Mouse (Mus musculus): ENCODE results near the gene Plekhg5. TPM values are rescaled to one million over a fixed set of nuclear protein-coding genes. Genes with fewer than 3 reads are reported as not detected.

Gene Plekhg5
- polyA plus RNA-seq, 1 experiment, result 65.8 TPM

DNA sequence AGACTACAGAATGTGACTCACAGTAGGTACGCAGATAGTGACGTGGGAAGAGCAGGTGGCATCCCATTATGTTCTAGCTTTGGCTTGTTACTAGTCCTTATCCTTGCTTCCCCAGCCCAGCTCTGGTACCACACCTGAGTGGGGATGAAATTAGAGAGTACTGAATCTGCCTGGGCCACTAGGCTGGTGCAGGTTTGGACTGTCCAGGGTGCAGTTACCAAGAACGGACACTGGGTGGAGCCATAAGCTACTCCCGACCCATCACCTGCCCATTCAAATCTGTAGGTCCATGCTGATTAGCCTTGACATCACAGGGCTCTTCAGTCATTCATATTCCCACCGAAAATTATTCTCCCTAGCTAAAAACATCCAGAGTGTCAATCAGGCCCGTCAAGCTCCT lies 68.1 kb downstream of the Plekhg5 start:
- Histone ChIP-seq H3K36me3 (ENCODE audit: control insufficient read depth, insufficient read depth) (no peaks in the 10 kb centered on the region), H3K4me3 (no peak overlapping the region), H3K27me3 (ENCODE audit: control insufficient read depth, insufficient read depth, insufficient read length) (peaks cover 19% of the 10 kb centered on the region), H3K4me2 (ENCODE audit: low read depth) (no peak overlapping the region), H3ac (ENCODE audit: control insufficient read depth, insufficient read length) (no peak overlapping the region), H3K79me2 (ENCODE audit: control insufficient read depth, insufficient read depth) (no peaks in the 10 kb centered on the region)
- no peak for TF ChIP-seq MAX (IDR thresholded peaks at IDR 0.05; ENCODE audit: low read depth)
- peak in 1 of 3 experiments; percentile 15 for TF ChIP-seq MYOD1 (IDR thresholded peaks at IDR 0.05; ENCODE audit: control insufficient read depth in 1 of 3, insufficient read length in 2 of 3, low read depth in 2 of 3)

DNA sequence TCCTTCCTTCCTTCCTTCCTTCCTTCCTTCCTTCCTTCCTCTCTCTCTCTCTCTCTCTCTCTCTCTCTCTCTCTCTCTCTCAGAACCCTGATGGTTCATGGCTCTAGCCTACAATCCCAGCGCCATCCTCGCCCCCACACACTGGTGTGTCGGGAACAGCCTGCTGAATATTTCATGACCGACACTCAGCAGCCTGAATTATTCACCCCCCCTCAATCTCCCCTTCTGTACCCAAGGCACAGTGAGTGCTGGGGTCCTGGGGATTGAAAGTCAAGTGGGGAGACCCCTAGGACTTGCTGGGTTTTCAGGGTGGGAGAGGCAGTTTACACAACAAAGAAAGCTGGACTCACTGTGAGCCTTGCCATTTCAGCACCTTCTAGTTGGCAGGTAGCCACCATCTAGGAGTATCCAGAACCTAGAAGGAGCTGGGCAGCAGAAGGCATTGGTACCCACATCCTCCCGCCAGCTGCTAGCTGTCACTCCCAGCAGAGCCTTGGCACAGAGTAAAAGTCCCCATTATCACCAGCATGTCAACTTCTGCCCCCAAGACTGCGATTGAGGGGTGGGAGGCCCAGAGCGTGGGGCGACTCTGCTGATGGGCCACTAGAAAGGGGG lies 69.3 kb downstream of the Plekhg5 start:
- TF ChIP-seq CEBPB (IDR thresholded peaks at IDR 0.05; ENCODE audit: insufficient read depth, poor library complexity, severe bottlenecking) (no peak), MYOD1 (IDR thresholded peaks at IDR 0.05; ENCODE audit: control insufficient read depth in 1 of 3, insufficient read length in 2 of 3, low read depth in 2 of 3) (peak in 1 of 3 experiments; percentile 40)
- no peaks in the 10 kb centered on the region for H3K79me2 ChIP-seq (ENCODE audit: control insufficient read depth, insufficient read depth)
- H3K4me3 ChIP-seq, result no peak overlapping the region
- H3K36me3 ChIP-seq (ENCODE audit: control insufficient read depth, insufficient read depth), result no peaks in the 10 kb centered on the region
- no peak overlapping the region for H3ac ChIP-seq (ENCODE audit: control insufficient read depth, insufficient read length)
- no peak overlapping the region for H3K4me2 ChIP-seq (ENCODE audit: low read depth)
- H3K27me3 ChIP-seq (ENCODE audit: control insufficient read depth, insufficient read depth, insufficient read length), result peaks cover 21% of the 10 kb centered on the region

DNA sequence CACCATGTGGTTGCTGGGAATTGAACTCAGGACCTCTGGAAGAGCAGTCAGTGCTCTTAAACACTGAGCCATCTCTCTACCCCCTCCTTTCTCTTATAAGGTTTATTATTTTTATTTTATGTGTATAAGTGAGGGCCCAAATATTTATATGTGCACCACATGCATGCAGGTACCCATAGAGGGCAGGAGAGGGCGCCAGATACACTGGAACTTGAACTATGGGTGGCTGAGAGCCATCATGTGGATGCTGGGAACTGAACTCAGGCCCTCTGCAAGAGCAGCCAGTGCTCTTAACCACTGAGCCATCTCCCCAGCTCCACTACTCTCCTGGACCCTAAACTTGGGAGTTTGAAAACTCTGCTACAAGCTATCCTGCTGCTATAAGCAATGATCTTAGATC lies 71.3 kb downstream of the Plekhg5 start:
- H3ac ChIP-seq (ENCODE audit: control insufficient read depth, insufficient read length), result no peak overlapping the region
- no peaks in the 10 kb centered on the region for H3K79me2 ChIP-seq (ENCODE audit: control insufficient read depth, insufficient read depth)
- no peak for TF ChIP-seq TCF12 (IDR thresholded peaks at IDR 0.05; ENCODE audit: insufficient read depth, poor library complexity, severe bottlenecking)
- no peak for TF ChIP-seq CEBPB (IDR thresholded peaks at IDR 0.05; ENCODE audit: insufficient read depth, poor library complexity, severe bottlenecking)
- TF ChIP-seq E2F4 (IDR thresholded peaks at IDR 0.05; ENCODE audit: insufficient read depth), result no peak
- no peak for TF ChIP-seq MYOD1 (IDR thresholded peaks at IDR 0.05; ENCODE audit: control insufficient read depth in 1 of 3, insufficient read length in 2 of 3, low read depth in 2 of 3)
- TF ChIP-seq POLR2AphosphoS2 (IDR thresholded peaks at IDR 0.05; ENCODE audit: insufficient read length, low read depth), result no peak
- H3K4me2 ChIP-seq (ENCODE audit: low read depth), result no peak overlapping the region
- peaks cover 41% of the 10 kb centered on the region for H3K27me3 ChIP-seq (ENCODE audit: control insufficient read depth, insufficient read depth, insufficient read length)
- H3K4me3 ChIP-seq, result no peak overlapping the region
- no peaks in the 10 kb centered on the region for H3K36me3 ChIP-seq (ENCODE audit: control insufficient read depth, insufficient read depth)

DNA sequence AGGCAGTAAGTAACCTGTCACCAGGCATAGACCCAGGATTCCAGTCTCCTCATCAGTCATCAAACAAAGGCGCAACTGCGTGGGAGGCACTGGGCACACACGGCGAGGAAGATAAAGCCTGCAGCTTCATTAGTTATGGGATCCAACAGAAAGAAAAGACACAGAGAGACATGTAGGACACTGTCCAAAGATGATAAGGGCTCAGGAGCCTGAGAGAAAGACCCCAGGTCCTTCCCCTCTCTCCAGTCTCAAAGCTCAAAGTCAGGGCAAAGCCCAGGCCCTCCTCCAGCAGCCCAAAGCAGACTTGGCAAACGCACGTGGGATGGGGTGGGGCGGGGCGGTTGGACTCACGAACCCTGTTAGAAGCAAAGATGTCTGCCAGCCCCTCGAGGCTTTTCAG lies 73.2 kb downstream of the Plekhg5 start:
- Histone ChIP-seq H3K27me3 (ENCODE audit: control insufficient read depth, insufficient read depth, insufficient read length) (peaks cover 53% of the 10 kb centered on the region), H3K4me2 (ENCODE audit: low read depth) (no peak overlapping the region), H3K79me2 (ENCODE audit: control insufficient read depth, insufficient read depth) (no peaks in the 10 kb centered on the region), H3K4me3 (no peak overlapping the region), H3ac (ENCODE audit: control insufficient read depth, insufficient read length) (no peak overlapping the region), H3K36me3 (ENCODE audit: control insufficient read depth, insufficient read depth) (no peaks in the 10 kb centered on the region)
- TF ChIP-seq TCF3 (IDR thresholded peaks at IDR 0.05; ENCODE audit: insufficient read length, low read depth), result no peak
- TF ChIP-seq E2F4 (IDR thresholded peaks at IDR 0.05; ENCODE audit: insufficient read depth), result no peak
- TF ChIP-seq MYOD1 (IDR thresholded peaks at IDR 0.05; ENCODE audit: control insufficient read depth in 1 of 3, insufficient read length in 2 of 3, low read depth in 2 of 3), result no peak
- TF ChIP-seq MAX (IDR thresholded peaks at IDR 0.05; ENCODE audit: low read depth), result no peak
- TF ChIP-seq POLR2A (IDR thresholded peaks at IDR 0.05; ENCODE audit: insufficient read length, low read depth), result no peak
- no peak for TF ChIP-seq TCF12 (IDR thresholded peaks at IDR 0.05; ENCODE audit: insufficient read depth, poor library complexity, severe bottlenecking)

DNA sequence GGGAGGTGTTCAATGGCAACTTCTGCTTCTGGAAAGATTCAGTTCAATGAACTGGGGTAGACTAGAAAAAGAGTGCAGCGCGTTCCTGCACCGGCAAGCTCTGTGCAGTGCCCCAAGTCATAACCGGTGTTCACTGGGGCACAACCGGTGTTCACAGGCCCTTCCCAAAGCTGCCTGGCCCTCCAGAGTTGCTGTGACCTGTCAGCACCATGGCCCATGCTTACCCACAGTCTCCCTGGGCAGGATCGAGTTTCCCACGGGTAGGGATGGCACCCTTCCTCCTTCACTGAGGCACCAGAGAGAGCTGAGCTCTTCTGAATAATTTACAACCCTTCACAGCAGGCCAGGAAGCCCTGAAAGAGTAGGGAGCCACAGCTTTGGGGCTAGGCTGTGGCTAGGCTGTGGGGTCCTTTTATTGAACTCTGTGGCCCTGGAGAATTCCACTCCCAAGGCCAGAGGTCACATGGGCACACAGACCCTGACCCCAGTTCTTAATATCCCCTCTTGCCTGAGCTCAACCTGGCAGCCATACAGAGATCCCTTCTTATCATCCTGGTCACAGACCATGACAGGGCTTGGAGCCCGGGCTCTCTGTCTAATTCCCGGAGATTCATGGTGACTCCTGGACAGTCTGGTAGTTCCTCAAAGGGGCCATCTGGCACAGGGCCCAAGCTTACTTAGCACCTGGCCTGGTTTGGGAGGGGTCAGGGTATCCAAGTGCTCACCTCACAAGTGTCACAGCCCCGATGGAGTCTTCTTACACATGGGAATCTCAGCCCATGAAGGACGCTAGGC lies 73.9 kb downstream of the Plekhg5 start:
- TF ChIP-seq MAX (IDR thresholded peaks at IDR 0.05; ENCODE audit: low read depth), result no peak
- TF ChIP-seq MYOD1 (IDR thresholded peaks at IDR 0.05; ENCODE audit: control insufficient read depth in 1 of 3, insufficient read length in 2 of 3, low read depth in 2 of 3), result no peak
- TF ChIP-seq SRF (IDR thresholded peaks at IDR 0.05; ENCODE audit: control insufficient read depth, insufficient read length, low read depth), result no peak
- Histone ChIP-seq H3ac (ENCODE audit: control insufficient read depth, insufficient read length) (no peak overlapping the region), H3K27me3 (ENCODE audit: control insufficient read depth, insufficient read depth, insufficient read length) (peaks cover 54% of the 10 kb centered on the region), H3K4me3 (no peak overlapping the region), H3K4me2 (ENCODE audit: low read depth) (no peak overlapping the region), H3K36me3 (ENCODE audit: control insufficient read depth, insufficient read depth) (no peaks in the 10 kb centered on the region), H3K79me2 (ENCODE audit: control insufficient read depth, insufficient read depth) (no peaks in the 10 kb centered on the region)

DNA sequence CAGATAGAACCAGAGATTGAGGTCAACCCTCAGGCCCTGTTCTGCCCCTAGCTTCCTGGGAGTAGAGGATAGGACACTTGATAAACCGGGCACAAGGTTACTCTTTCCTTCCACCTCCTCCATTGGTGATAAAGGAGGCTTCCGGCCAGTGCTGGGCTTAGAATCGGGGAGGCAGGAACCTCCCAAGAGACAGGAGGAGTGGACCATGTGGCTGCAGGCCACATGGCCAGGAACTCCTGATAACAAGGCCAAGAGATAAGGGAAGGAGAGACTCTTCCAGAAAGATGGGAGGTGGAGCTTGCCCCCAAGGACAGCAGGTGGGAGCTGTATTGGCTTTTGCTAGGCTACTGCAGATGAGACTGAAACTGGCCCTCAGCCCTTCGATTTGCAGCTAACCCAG lies 78.2 kb downstream of the Plekhg5 start:
- H3K36me3 ChIP-seq (ENCODE audit: control insufficient read depth, insufficient read depth), result no peaks in the 10 kb centered on the region
- no peak overlapping the region for H3K4me2 ChIP-seq (ENCODE audit: low read depth)
- H3K79me2 ChIP-seq (ENCODE audit: control insufficient read depth, insufficient read depth), result no peaks in the 10 kb centered on the region
- peaks cover 61% of the 10 kb centered on the region for H3K27me3 ChIP-seq (ENCODE audit: control insufficient read depth, insufficient read depth, insufficient read length)
- TF ChIP-seq E2F4 (IDR thresholded peaks at IDR 0.05; ENCODE audit: insufficient read depth), result no peak
- no peak for TF ChIP-seq TCF12 (IDR thresholded peaks at IDR 0.05; ENCODE audit: insufficient read depth, poor library complexity, severe bottlenecking)
- no peak for TF ChIP-seq POLR2AphosphoS2 (IDR thresholded peaks at IDR 0.05; ENCODE audit: insufficient read length, low read depth)
- no peak for TF ChIP-seq MYOD1 (IDR thresholded peaks at IDR 0.05; ENCODE audit: control insufficient read depth in 1 of 3, insufficient read length in 2 of 3, low read depth in 2 of 3)
- no peak for TF ChIP-seq POLR2A (IDR thresholded peaks at IDR 0.05; ENCODE audit: insufficient read length, low read depth)
- TF ChIP-seq MYOG (IDR thresholded peaks at IDR 0.05; ENCODE audit: control insufficient read depth in 1 of 3, insufficient read depth in 1 of 3, insufficient read length in 2 of 3, low read depth in 2 of 3), result no peak
- no peak for TF ChIP-seq CEBPB (IDR thresholded peaks at IDR 0.05; ENCODE audit: insufficient read depth, poor library complexity, severe bottlenecking)
- TF ChIP-seq TCF3 (IDR thresholded peaks at IDR 0.05; ENCODE audit: insufficient read length, low read depth), result no peak
- TF ChIP-seq USF1 (IDR thresholded peaks at IDR 0.05; ENCODE audit: low read depth), result no peak
- TF ChIP-seq MAX (IDR thresholded peaks at IDR 0.05; ENCODE audit: low read depth), result no peak
- no peak for TF ChIP-seq REST (IDR thresholded peaks at IDR 0.05; ENCODE audit: insufficient read depth, insufficient read length)
- no peak for TF ChIP-seq SRF (IDR thresholded peaks at IDR 0.05; ENCODE audit: control insufficient read depth, insufficient read length, low read depth)
- no peak overlapping the region for H3ac ChIP-seq (ENCODE audit: control insufficient read depth, insufficient read length)
- H3K4me3 ChIP-seq, result no peak overlapping the region
